Mouse (Mus musculus) spleen, adult 2 months (tissue): ENCODE results near the gene Hist1h3g.
A peak's percentile ranks its signal among the peaks of the same experiment; 100 is the strongest.
"Not testable (repeated sequence)": the region's sequence is repeated elsewhere in the genome, so short reads cannot be mapped to it uniquely, and the experiment has no call there.

Experiments
- CTCF ChIP-seq: fragments of 200-500 bp; IDR thresholded peaks from 2 replicates; pipeline ENCODE4 v1.5.1; 2011; ENCODE audit warnings: mild to moderate bottlenecking, inconsistent platforms; ENCODE audit not compliant: insufficient read depth, insufficient read length, insufficient replicate concordance; ENCODE audit errors: extremely low read depth
- POLR2A ChIP-seq: fragments of 200-500 bp; IDR thresholded peaks from 2 replicates; pipeline ENCODE4 v1.6.1; 2011; ENCODE audit warnings: low read depth, low read length, inconsistent platforms

GRCm38 (mm10) chr13:23575864-23576313 is 40.7 kb downstream of the Hist1h3g start:
- TF ChIP-seq CTCF = not testable (repeated sequence)
- TF ChIP-seq POLR2A = peak; percentile 10; the same call in 1 of the 2 replicates
